Mouse (Mus musculus): ENCODE measurements at regions not wholly inside any gene's neighbourhood (a gene's known extent, or its start where the extent isn't known, plus 50 kb on each side); places are given as distances from the start of the nearest gene placed in this dataset.

DNA sequence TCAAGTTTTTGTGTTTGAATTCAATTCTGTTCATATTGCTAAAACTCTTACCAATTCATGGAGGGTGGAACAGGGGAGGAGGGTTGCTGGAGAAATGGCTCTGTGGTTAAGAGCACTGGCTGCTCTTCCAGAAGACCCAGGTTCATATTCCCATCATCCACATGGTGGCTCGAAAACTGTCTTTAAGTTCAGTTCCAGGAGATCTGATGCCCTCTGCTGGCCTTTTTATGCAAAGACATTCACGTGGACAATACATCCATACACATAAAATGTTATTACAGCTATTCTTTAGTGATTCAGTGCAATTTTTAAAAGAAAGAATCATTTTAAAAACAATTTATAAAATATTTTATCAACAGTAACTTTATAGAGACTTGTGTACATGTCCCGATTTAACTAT is 70.4 kb upstream of the Lpar1 start:
- TF ChIP-seq CTCF (IDR thresholded peaks at IDR 0.05; ENCODE audit: control insufficient read depth, insufficient read depth, insufficient read length) (no peak), MAX (IDR thresholded peaks at IDR 0.05) (no peak), MYOG (IDR thresholded peaks at IDR 0.05; ENCODE audit: control insufficient read depth, extremely low read depth, insufficient read length) (no peak), MYOD1 (IDR thresholded peaks at IDR 0.05; ENCODE audit: control insufficient read depth, insufficient read length, low read depth) (no peak), USF1 (IDR thresholded peaks at IDR 0.05; ENCODE audit: low read depth) (no peak)
